Mouse (Mus musculus): ENCODE data around the gene Cul9.

Gene Cul9

GRCm38 (mm10) chr17:46487431-46487830 is 58.8 kb downstream of the Cul9 start, which contains the start of gene Ttbk1:
Gene Ttbk1 (minus strand): TSS chr17:46487675.
- no peak for TF ChIP-seq GATA4 (IDR thresholded peaks at IDR 0.05; ENCODE audit: insufficient replicate concordance, low read length)

GRCm38 (mm10) chr17:46486995-46487394 is 59.2 kb downstream of the Cul9 start:
- no peak for TF ChIP-seq GATA4 (IDR thresholded peaks at IDR 0.05; ENCODE audit: insufficient replicate concordance, low read length)

- TF ChIP-seq GATA4 (IDR thresholded peaks at IDR 0.05; ENCODE audit: insufficient replicate concordance, low read length) = no peak
Measured at GRCm38 (mm10) chr17:46484461-46484875, 61.7 kb downstream of the Cul9 start.

- TF ChIP-seq GATA4 (IDR thresholded peaks at IDR 0.05; ENCODE audit: insufficient replicate concordance, low read length) = no peak
Measured at GRCm38 (mm10) chr17:46484021-46484431, 62.2 kb downstream of the Cul9 start.

GRCm38 (mm10) chr17:46483561-46484001 is 62.6 kb downstream of the Cul9 start:
- TF ChIP-seq GATA4 (IDR thresholded peaks at IDR 0.05; ENCODE audit: insufficient replicate concordance, low read length) = no peak

- TF ChIP-seq GATA4 (IDR thresholded peaks at IDR 0.05; ENCODE audit: insufficient replicate concordance, low read length) = no peak
Measured at GRCm38 (mm10) chr17:46477286-46477685, 68.9 kb downstream of the Cul9 start.

- TF ChIP-seq GATA4 (IDR thresholded peaks at IDR 0.05; ENCODE audit: insufficient replicate concordance, low read length) = no peak
Measured at GRCm38 (mm10) chr17:46476601-46477000, 69.6 kb downstream of the Cul9 start.

GRCm38 (mm10) chr17:46467830-46468229 is 78.4 kb downstream of the Cul9 start:
- no peak for TF ChIP-seq GATA4 (IDR thresholded peaks at IDR 0.05; ENCODE audit: insufficient replicate concordance, low read length)

- peak; percentile 93; the same call in 1 of the 2 replicates for TF ChIP-seq GATA4 (IDR thresholded peaks at IDR 0.05; ENCODE audit: insufficient replicate concordance, low read length)
Measured at GRCm38 (mm10) chr17:46462226-46462625, 84.0 kb downstream of the Cul9 start.

- no peak for TF ChIP-seq GATA4 (IDR thresholded peaks at IDR 0.05; ENCODE audit: insufficient replicate concordance, low read length)
Measured at GRCm38 (mm10) chr17:46461347-46461746, 84.8 kb downstream of the Cul9 start.

- TF ChIP-seq GATA4 (IDR thresholded peaks at IDR 0.05; ENCODE audit: insufficient replicate concordance, low read length) = no peak
Measured at GRCm38 (mm10) chr17:46460673-46461072, 85.5 kb downstream of the Cul9 start.

GRCm38 (mm10) chr17:46458439-46458838 is 87.7 kb downstream of the Cul9 start:
- no peak for TF ChIP-seq GATA4 (IDR thresholded peaks at IDR 0.05; ENCODE audit: insufficient replicate concordance, low read length)

GRCm38 (mm10) chr17:46457791-46458190 is 88.4 kb downstream of the Cul9 start:
- no peak for TF ChIP-seq GATA4 (IDR thresholded peaks at IDR 0.05; ENCODE audit: insufficient replicate concordance, low read length)

GRCm38 (mm10) chr17:46455110-46455691 is 91.0 kb downstream of the Cul9 start:
- no peak for TF ChIP-seq GATA4 (IDR thresholded peaks at IDR 0.05; ENCODE audit: insufficient replicate concordance, low read length)

GRCm38 (mm10) chr17:46454539-46454938 is 91.6 kb downstream of the Cul9 start:
- no peak for TF ChIP-seq GATA4 (IDR thresholded peaks at IDR 0.05; ENCODE audit: insufficient replicate concordance, low read length)

GRCm38 (mm10) chr17:46453970-46454411 is 92.2 kb downstream of the Cul9 start:
- no peak for TF ChIP-seq GATA4 (IDR thresholded peaks at IDR 0.05; ENCODE audit: insufficient replicate concordance, low read length)
